Comparison of ENCODE assay signal across 9 mouse cellular contexts in the genomic region with DNA sequence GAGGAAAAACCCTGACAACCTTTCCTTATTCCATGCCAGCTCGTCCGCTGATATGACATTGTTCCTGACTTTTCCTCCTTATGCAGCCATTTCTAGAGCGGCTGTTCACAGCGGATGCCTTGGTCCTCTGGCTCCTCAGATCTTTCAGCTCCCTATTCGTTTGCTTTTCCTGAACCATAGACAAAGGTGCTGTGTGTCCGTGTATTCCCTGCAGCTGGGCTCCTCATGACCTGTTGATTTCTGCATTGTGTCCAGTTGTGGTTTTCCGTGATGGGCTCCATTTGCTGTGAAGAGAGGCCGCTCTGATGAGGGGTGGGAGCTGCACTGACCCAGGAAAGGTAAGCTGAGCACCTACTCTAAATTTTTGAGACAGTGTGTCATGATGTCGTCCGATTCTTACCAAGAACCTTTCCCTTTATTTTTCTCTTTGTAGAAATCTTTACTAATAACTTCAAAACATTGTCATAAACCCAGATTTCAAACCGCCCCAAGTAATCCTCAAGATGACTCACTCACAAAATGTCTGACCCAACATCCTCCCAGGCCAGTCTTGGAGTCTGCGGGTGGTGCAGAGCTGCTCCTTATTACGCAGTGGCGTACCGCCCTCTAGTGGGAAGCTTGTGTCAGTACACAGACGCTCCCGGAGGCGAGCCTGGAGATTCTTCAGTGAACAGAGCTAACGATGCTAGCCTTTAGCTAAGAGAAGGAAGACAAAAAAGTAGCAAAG. TPM values are rescaled to one million over a fixed set of nuclear protein-coding genes. Genes with fewer than 3 reads are reported as not detected.
DNase-seq lines count a peak whose midpoint lies in the region; ATAC-seq and TF ChIP-seq lines count a peak whose summit lies in the region.
"Had no signal": no experiment of that assay in that cellular context is flagged by ENCODE, and none has a peak within 500 bp of the region (broad histone marks: within the 10 kb centered on the region; RNA-seq: fewer than 3 reads in every experiment).

No protein-coding gene starts in this region.

- H3K9me3 ChIP-seq in embryonic facial prominence, embryonic 15.5 days (replicated peaks) = no peaks in the 10 kb centered on the region
- no peaks in the 10 kb centered on the region for H3K9me3 ChIP-seq in heart, embryonic 12.5 days (replicated peaks)
- H3K9me3 ChIP-seq in kidney, embryonic 16.5 days (ENCODE audit: low read length) = no peaks in the 10 kb centered on the region
- H3K9me3 ChIP-seq in stomach, embryonic 14.5 days (ENCODE audit: control insufficient read depth, low read depth, low read length) = no peaks in the 10 kb centered on the region

- no peak for TF ChIP-seq POLR2A in bone marrow, adult 2 months (IDR thresholded peaks at IDR 0.05; ENCODE audit: borderline replicate concordance, control insufficient read depth, low read depth, low read length)
- TF ChIP-seq POLR2A in liver, adult 2 months (IDR thresholded peaks at IDR 0.05; ENCODE audit: extremely low read depth, insufficient read depth, low read length) = no peak

- peak; percentile 98 for TF ChIP-seq CTCF in bone marrow, adult 2 months (IDR thresholded peaks at IDR 0.05; ENCODE audit: control insufficient read depth, insufficient read depth, low read length)
- peak; percentile 99 for TF ChIP-seq CTCF in liver, adult 2 months (IDR thresholded peaks at IDR 0.05; ENCODE audit: low read depth, low read length)

- H3K4me3 ChIP-seq in bone marrow, adult 2 months (replicated peaks; ENCODE audit: control insufficient read depth, low read depth, low read length) = no peak overlapping the region
- H3K4me3 ChIP-seq in embryonic facial prominence, embryonic 15.5 days (replicated peaks) = no peak overlapping the region
- H3K4me3 ChIP-seq in heart, embryonic 12.5 days = no peak overlapping the region
- no peak overlapping the region for H3K4me3 ChIP-seq in kidney, embryonic 16.5 days (ENCODE audit: low read length)
- H3K4me3 ChIP-seq in liver, adult 2 months (ENCODE audit: insufficient read depth, low read depth, low read length) = no peak overlapping the region
- H3K4me3 ChIP-seq in stomach, embryonic 14.5 days (ENCODE audit: low read depth, low read length) = no peak overlapping the region
- H3K4me3 ChIP-seq: erythroblast, embryonic 14.5 days had no signal

- no peak overlapping the region for H3K4me2 ChIP-seq in embryonic facial prominence, embryonic 15.5 days (replicated peaks)
- no peak overlapping the region for H3K4me2 ChIP-seq in heart, embryonic 12.5 days
- H3K4me2 ChIP-seq in kidney, embryonic 16.5 days (replicated peaks; ENCODE audit: low read depth, low read length) = no peak overlapping the region
- H3K4me2 ChIP-seq in stomach, embryonic 14.5 days (replicated peaks; ENCODE audit: low read depth, low read length) = no peak overlapping the region

- peak; percentile 79 for DNase-seq in CD4-positive helper T cell, adult 2 months (ENCODE audit: low read depth, low spot score)
- peak; percentile 51 for DNase-seq in liver, adult 2 months (ENCODE audit: extremely low read depth, low read depth, low spot score)
- DNase-seq in natural killer cell, adult 2 months (ENCODE audit: low spot score in 2 of 2) = peak; percentile 79 to 85

- no peak overlapping the region for H3K9ac ChIP-seq in embryonic facial prominence, embryonic 15.5 days
- H3K9ac ChIP-seq in heart, embryonic 12.5 days = no peak overlapping the region
- no peak overlapping the region for H3K9ac ChIP-seq in kidney, embryonic 16.5 days (replicated peaks; ENCODE audit: low read length)
- no peak overlapping the region for H3K9ac ChIP-seq in liver, adult 2 months (ENCODE audit: low read depth, low read length)
- H3K9ac ChIP-seq in stomach, embryonic 14.5 days (replicated peaks; ENCODE audit: low read depth, low read length) = no peak overlapping the region

- peak; percentile 73; the same call in 1 of the 2 replicates for ATAC-seq in embryonic facial prominence, embryonic 15.5 days (ENCODE audit: insufficient number of reproducible peaks, low FRiP score, low TSS enrichment, low read depth)
- peak; percentile 50 for ATAC-seq in heart, embryonic 12.5 days (ENCODE audit: insufficient number of reproducible peaks, low FRiP score)
- ATAC-seq in kidney, embryonic 16.5 days (ENCODE audit: low FRiP score, low TSS enrichment) = peak; percentile 76
- peak; percentile 70; the same call in 1 of the 2 replicates for ATAC-seq in stomach, embryonic 14.5 days (ENCODE audit: insufficient number of reproducible peaks, insufficient read depth, low FRiP score, low read depth)

- no peaks in the 10 kb centered on the region for H3K36me3 ChIP-seq in embryonic facial prominence, embryonic 15.5 days
- no peaks in the 10 kb centered on the region for H3K36me3 ChIP-seq in heart, embryonic 12.5 days
- H3K36me3 ChIP-seq in kidney, embryonic 16.5 days (ENCODE audit: insufficient read depth, low read length) = 0 out of 2 replicates have a peak, but pooled peaks cover 1% of the 10 kb centered on the region
- H3K36me3 ChIP-seq in liver, adult 2 months (ENCODE audit: control insufficient read depth, insufficient read depth, low read length) = no peaks in the 10 kb centered on the region
- H3K36me3 ChIP-seq in stomach, embryonic 14.5 days (ENCODE audit: control insufficient read depth, insufficient read depth, low read length) = no peaks in the 10 kb centered on the region

- 42% methylated on average over 19 of the region's 19 CpGs for WGBS in bone marrow, adult 2 months
- 33% methylated on average over 19 of the region's 19 CpGs for WGBS in embryonic facial prominence, embryonic 15.5 days
- WGBS in heart, embryonic 12.5 days = 37% methylated on average over 19 of the region's 19 CpGs
- 33% methylated on average over 19 of the region's 19 CpGs for WGBS in kidney, embryonic 16.5 days
- 36% methylated on average over 19 of the region's 19 CpGs for WGBS in liver, adult 2 months
- 33% methylated on average over 19 of the region's 19 CpGs for WGBS in stomach, embryonic 14.5 days

- peaks cover 2% of the 10 kb centered on the region for H3K4me1 ChIP-seq in bone marrow, adult 2 months (ENCODE audit: control insufficient read depth, insufficient read depth, low read length)
- peaks cover 18% of the 10 kb centered on the region for H3K4me1 ChIP-seq in embryonic facial prominence, embryonic 15.5 days
- H3K4me1 ChIP-seq in heart, embryonic 12.5 days (replicated peaks) = peaks cover 11% of the 10 kb centered on the region
- H3K4me1 ChIP-seq in kidney, embryonic 16.5 days (ENCODE audit: insufficient read depth, low read length) = peaks cover 16% of the 10 kb centered on the region
- peaks cover 2% of the 10 kb centered on the region; the same call in 1 of the 2 replicates for H3K4me1 ChIP-seq in liver, adult 2 months (ENCODE audit: control insufficient read depth, insufficient read depth, low read length)
- H3K4me1 ChIP-seq in stomach, embryonic 14.5 days (ENCODE audit: control insufficient read depth, insufficient read depth, low read length) = peaks cover 5% of the 10 kb centered on the region

- no peak overlapping the region for H3K27ac ChIP-seq in bone marrow, adult 2 months (ENCODE audit: control insufficient read depth, insufficient read depth, low read depth, low read length, poor library complexity)
- H3K27ac ChIP-seq in embryonic facial prominence, embryonic 15.5 days (replicated peaks) = 0 out of 2 replicates have a peak overlapping the region, but pooled peaks have one; percentile 28
- H3K27ac ChIP-seq in heart, embryonic 12.5 days (ENCODE audit: poor library complexity, severe bottlenecking) = no peak overlapping the region
- H3K27ac ChIP-seq in kidney, embryonic 16.5 days (ENCODE audit: low read length) = no peak overlapping the region
- no peak overlapping the region for H3K27ac ChIP-seq in liver, adult 2 months (replicated peaks; ENCODE audit: insufficient read depth, low read depth, low read length)
- H3K27ac ChIP-seq in stomach, embryonic 14.5 days (ENCODE audit: low read length) = no peak overlapping the region

- no peaks in the 10 kb centered on the region for H3K27me3 ChIP-seq in embryonic facial prominence, embryonic 15.5 days
- no peaks in the 10 kb centered on the region for H3K27me3 ChIP-seq in heart, embryonic 12.5 days (replicated peaks)
- H3K27me3 ChIP-seq in kidney, embryonic 16.5 days (ENCODE audit: insufficient read depth, low read length) = no peaks in the 10 kb centered on the region
- no peaks in the 10 kb centered on the region for H3K27me3 ChIP-seq in liver, adult 2 months (ENCODE audit: control insufficient read depth, insufficient read depth, low read length)
- no peaks in the 10 kb centered on the region for H3K27me3 ChIP-seq in stomach, embryonic 14.5 days (ENCODE audit: control insufficient read depth, insufficient read depth, low read length)

- no peaks in the 10 kb centered on the region for H3K79me2 ChIP-seq in liver, adult 2 months (ENCODE audit: control insufficient read depth, insufficient read depth, low read length)

RNA-seq across cellular contexts. Expression of a gene that starts 3.7 kb away (rescaled TPM):
- polyA plus RNA-seq in bone marrow, adult 2 months (2011; ENCODE audit: insufficient read depth, insufficient read length, low replicate concordance, missing spikeins) = 23.5 and 26.9 TPM in 2 replicates
- 31.7 and 36.8 TPM in 2 replicates for polyA plus RNA-seq in embryonic facial prominence, embryonic 15.5 days (2015; fragmentation: Nextera tagmentation; extraction: Ambion mirVana)
- polyA plus RNA-seq in heart, embryonic 12.5 days (2016; fragmentation: Nextera tagmentation; extraction: Ambion mirVana) = 37.9 and 39.5 TPM in 2 replicates
- 50.8 and 52.3 TPM in 2 replicates for polyA plus RNA-seq in kidney, embryonic 16.5 days (2015; fragmentation: Nextera tagmentation; extraction: Ambion mirVana)
- total RNA-seq in liver, adult 2 months (2014; rRNA removed) = 0.46 and 2.8 TPM in 2 replicates
- 0.28 and 0.45 TPM in 2 replicates for polyA plus RNA-seq in liver, adult 2 months (2012; rRNA removed)
- polyA plus RNA-seq in stomach, embryonic 14.5 days (2014; fragmentation: Nextera tagmentation; extraction: Ambion mirVana) = 26.7 and 31.0 TPM in 2 replicates

Comparison
In these comparisons a context has a peak if more than half of its experiments do, and no peak if none do; other contexts are left out.
1. RNA of a gene that starts 3.7 kb away (polyA plus RNA-seq): 50.8 to 52.3 TPM in kidney, embryonic 16.5 days, 37.9 to 39.5 TPM in heart, embryonic 12.5 days, 31.7 to 36.8 TPM in embryonic facial prominence, embryonic 15.5 days, 26.7 to 31.0 TPM in stomach, embryonic 14.5 days and 23.5 to 26.9 TPM in bone marrow, adult 2 months; 0.28 to 0.45 TPM in liver, adult 2 months; every median in the first group is over 10 times any median in the second.
2. Peak in every context shown above with its lines, with median percentiles within 50 percentile points of each other: DNase-seq and ATAC-seq.